Mouse (Mus musculus): ENCODE results near the gene Lyrm1. TPM values are rescaled to one million over a fixed set of nuclear protein-coding genes. Genes with fewer than 3 reads are reported as not detected.

Gene Lyrm1
- polyA plus RNA-seq, 1 experiment from 2014 or later = 7.6 TPM

DNA sequence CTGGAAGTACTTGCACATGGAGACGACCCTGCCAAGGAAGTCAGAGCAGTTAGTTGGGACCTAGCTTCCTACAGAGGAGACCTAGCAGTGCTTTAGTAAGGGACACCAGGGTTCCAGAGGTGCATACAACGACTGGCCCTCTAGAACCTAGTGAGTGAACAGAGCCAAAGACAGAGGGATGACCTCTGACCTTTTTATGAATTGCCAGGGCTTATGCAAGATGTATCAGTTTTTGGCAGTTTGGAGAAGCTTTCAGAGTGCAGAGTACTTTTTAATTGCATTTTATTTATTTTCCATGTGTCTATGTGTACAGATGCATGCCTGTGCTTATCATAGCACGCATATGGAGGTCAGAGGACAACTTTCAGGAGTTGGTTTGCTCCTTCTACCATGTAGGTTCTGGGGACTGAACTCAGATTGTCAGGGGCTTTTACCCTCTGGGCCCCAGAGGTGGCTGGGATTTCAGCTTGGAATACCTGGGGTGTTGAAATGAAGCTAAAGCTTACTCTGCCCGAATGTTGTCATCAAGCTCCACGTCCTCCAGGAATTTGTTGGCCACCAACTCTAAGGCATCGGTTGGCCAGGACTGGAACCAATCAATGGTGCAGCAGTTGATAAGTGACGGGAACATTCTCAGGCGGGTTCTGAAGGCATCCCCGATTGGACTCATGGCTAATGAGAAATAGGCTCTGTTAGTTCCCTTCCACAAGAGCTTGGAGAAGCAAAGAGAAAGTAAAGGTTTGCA, 70.2 kb downstream of the Lyrm1 start:
- 0 out of 2 replicates have a peak, but pooled peaks cover 4% of the 10 kb centered on the region for H3K4me1 ChIP-seq (replicated peaks)
- H3K9me3 ChIP-seq (replicated peaks) = no peaks in the 10 kb centered on the region
- H3K27ac ChIP-seq = no peak overlapping the region
- no peaks in the 10 kb centered on the region for H3K27me3 ChIP-seq
- WGBS = 71% methylated on average over 9 of the region's 9 CpGs
- no peak for ATAC-seq (replicated peaks; ENCODE audit: insufficient number of reproducible peaks, insufficient read depth, low FRiP score, low read depth)
- no peaks in the 10 kb centered on the region for H3K36me3 ChIP-seq
- H3K4me2 ChIP-seq = no peak overlapping the region
- H3K4me3 ChIP-seq = no peak overlapping the region
- H3K9ac ChIP-seq = no peak overlapping the region

DNA sequence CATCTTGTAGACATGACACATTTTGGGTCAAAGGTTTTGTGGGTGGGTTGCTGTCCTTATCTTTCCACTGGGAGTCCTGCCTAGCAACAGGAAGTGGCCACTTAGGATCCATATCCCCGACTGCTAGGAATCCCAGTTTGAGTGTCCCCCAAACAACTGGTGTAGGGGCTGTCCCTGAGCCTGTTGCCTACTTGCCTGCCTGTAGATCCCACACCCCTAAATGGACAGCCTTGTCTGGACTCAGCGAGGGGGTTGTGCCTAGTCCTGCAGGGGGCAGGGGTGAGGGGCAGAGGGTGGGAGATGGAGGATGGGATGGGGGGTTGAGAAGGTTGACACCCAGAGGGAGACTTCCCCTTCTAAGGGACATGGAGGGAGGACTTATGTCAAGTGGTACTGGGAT, 73.7 kb downstream of the Lyrm1 start:
- H3K4me1 ChIP-seq (replicated peaks) = no peaks in the 10 kb centered on the region
- no peak overlapping the region for H3K27ac ChIP-seq
- H3K9me3 ChIP-seq (replicated peaks) = no peaks in the 10 kb centered on the region
- 51% methylated on average over 2 of the region's 2 CpGs for WGBS
- no peaks in the 10 kb centered on the region for H3K36me3 ChIP-seq
- H3K4me2 ChIP-seq = no peak overlapping the region
- no peak overlapping the region for H3K9ac ChIP-seq
- no peaks in the 10 kb centered on the region for H3K27me3 ChIP-seq
- no peak overlapping the region for H3K4me3 ChIP-seq
- no peak for ATAC-seq (replicated peaks; ENCODE audit: insufficient number of reproducible peaks, insufficient read depth, low FRiP score, low read depth)

DNA sequence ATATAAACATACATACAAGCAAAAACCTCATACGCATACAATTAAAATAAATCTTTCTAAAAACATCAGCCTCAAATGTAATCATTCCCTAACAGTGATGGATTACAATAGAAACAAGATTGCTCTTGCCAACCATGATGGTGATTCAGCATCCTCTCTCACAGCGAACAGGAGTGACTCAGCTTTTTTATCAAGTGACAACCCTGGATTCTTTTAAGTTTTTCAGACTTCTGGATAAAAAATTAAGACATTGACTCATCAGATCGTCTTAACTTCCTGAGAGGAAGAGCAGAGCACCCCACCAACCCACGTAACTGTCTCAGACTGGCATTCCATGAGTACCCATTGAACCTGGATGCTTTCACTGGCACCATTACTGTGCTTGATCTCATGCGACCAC, 78.6 kb downstream of the Lyrm1 start:
- Histone ChIP-seq H3K4me1 (replicated peaks) (0 out of 2 replicates have a peak, but pooled peaks cover 7% of the 10 kb centered on the region), H3K9ac (no peak overlapping the region), H3K36me3 (no peaks in the 10 kb centered on the region), H3K4me2 (no peak overlapping the region), H3K27ac (no peak overlapping the region), H3K9me3 (replicated peaks) (no peaks in the 10 kb centered on the region), H3K4me3 (no peak overlapping the region), H3K27me3 (no peaks in the 10 kb centered on the region)
- no peak for ATAC-seq (replicated peaks; ENCODE audit: insufficient number of reproducible peaks, insufficient read depth, low FRiP score, low read depth)
- 71% methylated on average over 5 of the region's 5 CpGs for WGBS

DNA sequence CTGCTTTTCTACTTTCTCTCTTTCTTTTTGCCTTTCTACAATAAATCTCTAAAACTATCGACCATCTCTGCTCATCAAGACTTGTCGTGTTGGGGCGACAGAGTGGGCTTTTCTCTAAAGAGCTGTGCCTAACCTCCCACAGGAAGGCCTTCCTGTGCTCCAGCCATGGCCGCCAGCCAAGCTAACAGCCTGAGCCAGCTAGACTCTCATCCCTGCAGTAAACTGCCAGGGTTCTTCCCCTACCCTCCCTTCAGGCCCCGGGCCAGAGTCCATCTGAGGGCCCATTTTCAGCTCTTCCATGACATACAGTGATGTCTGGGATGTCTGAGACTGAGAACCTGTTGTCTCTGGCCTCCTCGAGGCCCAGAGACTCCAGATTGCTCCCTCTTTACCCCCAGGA, 80.6 kb downstream of the Lyrm1 start:
- Histone ChIP-seq H3K27me3 (no peaks in the 10 kb centered on the region), H3K36me3 (no peaks in the 10 kb centered on the region), H3K27ac (no peak overlapping the region), H3K4me1 (replicated peaks) (0 out of 2 replicates have a peak, but pooled peaks cover 7% of the 10 kb centered on the region), H3K4me3 (no peak overlapping the region), H3K9me3 (replicated peaks) (no peaks in the 10 kb centered on the region), H3K9ac (no peak overlapping the region), H3K4me2 (no peak overlapping the region)
- WGBS = 61% methylated on average over 6 of the region's 6 CpGs
- ATAC-seq (replicated peaks; ENCODE audit: insufficient number of reproducible peaks, insufficient read depth, low FRiP score, low read depth) = no peak

DNA sequence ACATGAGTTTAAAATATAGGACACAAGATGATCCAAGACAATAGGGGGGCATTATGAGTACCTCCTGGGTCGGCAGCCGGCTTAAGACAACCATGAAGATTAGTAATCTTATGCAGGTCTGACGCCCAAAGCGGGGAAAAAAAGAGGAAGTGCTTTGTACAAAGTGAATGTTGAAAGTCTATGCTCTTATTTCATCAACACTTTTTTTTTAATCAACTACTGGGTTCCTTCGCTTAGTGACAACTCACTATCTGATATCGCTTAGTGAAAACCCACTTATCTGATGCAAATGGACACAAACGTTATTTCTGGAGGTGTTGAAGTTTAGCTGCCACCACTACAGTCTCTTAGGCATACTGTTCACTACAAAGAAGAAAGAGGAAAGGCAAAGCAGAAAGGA, 81.9 kb downstream of the Lyrm1 start:
- H3K9me3 ChIP-seq (replicated peaks) = no peaks in the 10 kb centered on the region
- no peak overlapping the region for H3K4me2 ChIP-seq
- WGBS = 73% methylated on average over 7 of the region's 7 CpGs
- H3K4me3 ChIP-seq = no peak overlapping the region
- no peak overlapping the region for H3K27ac ChIP-seq
- no peak for ATAC-seq (replicated peaks; ENCODE audit: insufficient number of reproducible peaks, insufficient read depth, low FRiP score, low read depth)
- no peaks in the 10 kb centered on the region for H3K27me3 ChIP-seq
- H3K9ac ChIP-seq = no peak overlapping the region
- H3K4me1 ChIP-seq (replicated peaks) = 0 out of 2 replicates have a peak, but pooled peaks cover 7% of the 10 kb centered on the region
- H3K36me3 ChIP-seq = no peaks in the 10 kb centered on the region

DNA sequence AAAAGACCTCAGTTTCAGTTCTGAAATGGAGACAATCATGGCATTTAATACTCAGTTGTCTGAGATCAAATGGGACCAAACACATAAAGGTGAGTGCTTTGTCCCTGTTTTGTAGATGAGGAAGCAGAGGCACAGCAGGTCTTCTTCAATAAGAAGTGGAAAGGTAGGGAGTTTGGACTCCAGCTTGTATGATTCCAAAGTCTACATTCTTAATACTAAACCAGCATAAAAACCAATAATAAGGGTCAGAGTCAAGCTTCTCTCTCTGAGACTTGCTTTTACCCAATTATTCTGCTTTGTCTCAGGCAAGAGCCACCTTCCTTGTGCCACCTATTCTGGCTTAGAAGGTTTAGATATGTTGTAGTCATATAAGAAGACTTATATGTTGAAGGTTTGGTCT, 82.9 kb downstream of the Lyrm1 start:
- H3K9me3 ChIP-seq (replicated peaks) = no peaks in the 10 kb centered on the region
- H3K27me3 ChIP-seq = no peaks in the 10 kb centered on the region
- H3K4me3 ChIP-seq = no peak overlapping the region
- 0 out of 2 replicates have a peak, but pooled peaks cover 7% of the 10 kb centered on the region for H3K4me1 ChIP-seq (replicated peaks)
- no peak for ATAC-seq (replicated peaks; ENCODE audit: insufficient number of reproducible peaks, insufficient read depth, low FRiP score, low read depth)
- H3K36me3 ChIP-seq = no peaks in the 10 kb centered on the region
- no peak overlapping the region for H3K27ac ChIP-seq
- no peak overlapping the region for H3K9ac ChIP-seq
- no peak overlapping the region for H3K4me2 ChIP-seq

DNA sequence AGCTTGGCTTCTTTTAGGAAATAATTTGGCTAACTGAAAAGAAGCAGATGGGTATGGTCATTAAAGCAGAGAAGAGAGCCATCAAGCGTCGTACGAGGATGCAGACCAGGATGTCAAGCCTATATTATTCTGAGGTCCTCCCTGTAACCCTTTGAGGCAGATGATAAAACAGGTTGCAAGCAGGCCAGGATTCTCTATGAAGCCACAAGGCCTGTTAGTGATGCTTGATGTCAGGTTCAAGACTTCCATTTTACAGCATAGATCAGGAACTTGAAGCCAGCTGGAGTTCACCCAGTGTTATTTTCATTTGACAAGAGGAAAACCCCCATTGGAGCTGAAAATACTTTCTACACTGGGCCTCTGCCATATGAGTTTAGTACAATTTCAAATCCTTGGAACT, 84.5 kb downstream of the Lyrm1 start:
- no peak overlapping the region for H3K4me3 ChIP-seq
- H3K9me3 ChIP-seq (replicated peaks) = no peaks in the 10 kb centered on the region
- 80% methylated on average over 3 of the region's 3 CpGs for WGBS
- no peaks in the 10 kb centered on the region for H3K36me3 ChIP-seq
- H3K4me1 ChIP-seq (replicated peaks) = 0 out of 2 replicates have a peak, but pooled peaks cover 7% of the 10 kb centered on the region
- ATAC-seq (replicated peaks; ENCODE audit: insufficient number of reproducible peaks, insufficient read depth, low FRiP score, low read depth) = no peak
- no peak overlapping the region for H3K27ac ChIP-seq
- H3K4me2 ChIP-seq = no peak overlapping the region
- no peak overlapping the region for H3K9ac ChIP-seq
- no peaks in the 10 kb centered on the region for H3K27me3 ChIP-seq

DNA sequence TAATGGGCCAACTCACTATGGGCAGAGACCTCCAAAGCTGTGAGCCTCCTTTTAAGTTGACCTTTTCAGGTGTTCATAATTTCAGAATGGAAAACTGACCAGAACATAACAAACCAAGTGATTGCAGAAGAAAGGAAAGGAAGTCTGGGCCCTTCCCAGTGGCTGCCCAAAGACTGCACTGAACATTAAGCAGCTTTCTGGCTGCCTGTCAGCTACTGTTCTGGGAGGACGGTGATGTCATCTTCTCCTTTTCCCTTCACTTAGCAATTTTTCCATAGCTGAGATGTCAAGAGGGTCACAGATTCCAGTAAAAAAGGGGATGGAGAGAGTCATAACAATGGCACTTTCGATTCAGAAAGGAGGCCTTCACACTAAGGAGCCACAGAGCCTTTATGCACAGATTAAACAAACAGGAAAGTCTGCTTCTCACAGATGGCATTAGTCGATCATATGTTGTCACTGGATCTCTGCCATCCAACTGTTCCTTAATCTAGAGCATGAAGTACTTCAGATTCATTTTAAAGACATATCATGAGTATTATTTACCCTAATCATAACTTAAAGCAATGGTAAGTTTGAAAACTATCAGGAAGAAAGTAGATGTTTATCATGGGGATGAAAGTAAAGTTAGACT, 89.7 kb downstream of the Lyrm1 start:
- Histone ChIP-seq H3K9ac (no peak overlapping the region), H3K4me3 (no peak overlapping the region), H3K27ac (peak overlapping the region; percentile 52), H3K4me1 (replicated peaks) (no peaks in the 10 kb centered on the region), H3K36me3 (no peaks in the 10 kb centered on the region), H3K27me3 (no peaks in the 10 kb centered on the region), H3K9me3 (replicated peaks) (no peaks in the 10 kb centered on the region), H3K4me2 (no peak overlapping the region)
- 0 out of 2 replicates have a peak, but pooled peaks have one; percentile 55 for ATAC-seq (replicated peaks; ENCODE audit: insufficient number of reproducible peaks, insufficient read depth, low FRiP score, low read depth)
- WGBS = 40% methylated on average over 3 of the region's 3 CpGs

DNA sequence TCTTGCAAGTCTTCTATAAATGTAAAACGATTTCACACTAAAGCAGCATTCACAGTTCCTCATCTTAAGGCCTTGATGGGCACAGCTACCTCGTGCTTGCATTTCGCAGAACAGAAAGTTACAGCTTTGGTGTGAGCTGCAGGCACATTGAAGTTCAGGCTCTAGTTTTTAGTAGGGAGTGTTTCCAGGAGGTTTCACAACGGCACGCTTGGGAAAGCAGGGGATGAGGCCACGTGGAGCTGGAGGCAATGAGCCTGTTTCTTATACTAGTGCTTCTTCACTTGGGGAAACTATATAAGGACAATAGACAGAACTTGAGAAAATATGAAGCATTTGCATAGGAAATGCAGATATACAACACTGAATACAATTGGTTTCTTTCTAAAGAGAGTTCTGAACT, 101.4 kb downstream of the Lyrm1 start:
- H3K9ac ChIP-seq = no peak overlapping the region
- 72% methylated on average over 6 of the region's 6 CpGs for WGBS

More for the DNA sequence above, 101.4 kb downstream of the Lyrm1 start:
- Histone ChIP-seq H3K27me3 (no peaks in the 10 kb centered on the region), H3K4me3 (no peak overlapping the region), H3K9me3 (replicated peaks) (no peaks in the 10 kb centered on the region), H3K36me3 (no peaks in the 10 kb centered on the region), H3K4me2 (no peak overlapping the region), H3K4me1 (replicated peaks) (no peaks in the 10 kb centered on the region), H3K27ac (no peak overlapping the region)
- no peak for ATAC-seq (replicated peaks; ENCODE audit: insufficient number of reproducible peaks, insufficient read depth, low FRiP score, low read depth)

Other genes starting within 250 kb of the Lyrm1 start
- not detected in 2 replicates for gene Acsm4, start 205.8 kb upstream of the Lyrm1 start, polyA plus RNA-seq (2015; fragmentation: Nextera tagmentation; extraction: Ambion mirVana)
- 42.6 and 49.9 TPM in 2 replicates for gene Thumpd1, start 175.1 kb upstream of the Lyrm1 start, polyA plus RNA-seq (2015; fragmentation: Nextera tagmentation; extraction: Ambion mirVana)
- gene Acsm3, start 134.9 kb upstream of the Lyrm1 start, polyA plus RNA-seq (2015; fragmentation: Nextera tagmentation; extraction: Ambion mirVana) = 0.13 and 0.34 TPM in 2 replicates
- 11.2 and 21.6 TPM in 2 replicates for gene Rexo5, start 101.9 kb upstream of the Lyrm1 start, polyA plus RNA-seq (2015; fragmentation: Nextera tagmentation; extraction: Ambion mirVana)
- 12.0 TPM in 2 replicates for gene Eri2, start 101.8 kb upstream of the Lyrm1 start, polyA plus RNA-seq (2015; fragmentation: Nextera tagmentation; extraction: Ambion mirVana)
- gene Dcun1d3, start 437 bp downstream of the Lyrm1 start, polyA plus RNA-seq (2015; fragmentation: Nextera tagmentation; extraction: Ambion mirVana) = 6.8 and 7.4 TPM in 2 replicates
- 0.08 and 0.22 TPM in 2 replicates for gene Dnah3, start 199.4 kb downstream of the Lyrm1 start, polyA plus RNA-seq (2015; fragmentation: Nextera tagmentation; extraction: Ambion mirVana)
- gene Tmem159, start 206.5 kb downstream of the Lyrm1 start, polyA plus RNA-seq (2015; fragmentation: Nextera tagmentation; extraction: Ambion mirVana) = 24.1 and 27.3 TPM in 2 replicates
- gene Zp2, start 249.4 kb downstream of the Lyrm1 start, polyA plus RNA-seq (2015; fragmentation: Nextera tagmentation; extraction: Ambion mirVana) = 0.06 and 0.14 TPM in 2 replicates